Mouse (Mus musculus) liver, embryonic 16.5 days (tissue): ENCODE data around the gene Psmd12. TPM values are rescaled to one million over a fixed set of nuclear protein-coding genes. Genes with fewer than 3 reads are reported as not detected.
"Not testable (repeated sequence)": the region's sequence is repeated elsewhere in the genome, so short reads cannot be mapped to it uniquely, and the experiment has no call there.

Experiments used
- ATAC-seq: fragments of 200-750 bp; cut with Nextera tagmentation; 2 replicates; pipeline ENCODE4 v1.8.0; 2017; ENCODE audit warnings: low read depth, mild to moderate bottlenecking, moderate number of reproducible peaks, moderate library complexity
- H3K27ac ChIP-seq: fragments of 300-500 bp; sonication (generic); 2 replicates; pipeline ENCODE4 v1.5.1; 2014; ENCODE audit warnings: mild to moderate bottlenecking, low read length
- H3K27me3 ChIP-seq: fragments of 300-500 bp; sonication (generic); 2 replicates; pipeline ENCODE4 v1.6.1; 2014; ENCODE audit warnings: low read depth, low read length, mixed read lengths; ENCODE audit not compliant: control insufficient read depth, insufficient read depth
- H3K36me3 ChIP-seq: fragments of 300-500 bp; sonication (generic); 2 replicates; pipeline ENCODE4 v1.6.1; 2014; ENCODE audit warnings: mild to moderate bottlenecking; ENCODE audit not compliant: control insufficient read depth, insufficient read depth
- H3K4me1 ChIP-seq: fragments of 300-500 bp; sonication (generic); 2 replicates; pipeline ENCODE4 v1.6.1; 2014; ENCODE audit warnings: low read depth, low read length, mixed read lengths; ENCODE audit not compliant: control insufficient read depth
- H3K4me2 ChIP-seq: fragments of 300-500 bp; sonication (generic); 2 replicates; pipeline ENCODE4 v1.6.1; 2014; ENCODE audit warnings: low read depth, low read length, mixed read lengths
- H3K4me3 ChIP-seq: fragments of 300-500 bp; sonication (generic); 2 replicates; pipeline ENCODE4 v1.5.1; 2014; ENCODE audit warnings: low read depth, mild to moderate bottlenecking, low read length
- H3K9ac ChIP-seq: fragments of 300-500 bp; sonication (generic); 2 replicates; pipeline ENCODE4 v1.6.1; 2014; ENCODE audit warnings: low read depth, low read length
- H3K9me3 ChIP-seq: fragments of 300-500 bp; sonication (generic); replicated peaks from 2 replicates; pipeline ENCODE4 v1.6.1; 2016; ENCODE audit warnings: low read length; ENCODE audit not compliant: control insufficient read depth
- WGBS: fragments of 180-500 bp; shearing (Covaris S2); extraction: QIAGEN DNeasy Blood & Tissue Kit; methylation state at CpG from one replicate; pipeline ENCODE4 v1.1.7; 2014; ENCODE audit not compliant: insufficient replicate concordance; 5-methylcytosine and 5-hydroxymethylcytosine counted together
- polyA plus RNA-seq: library from polyadenylated mRNA; unstranded; fragments of >200 nt; fragmentation: Nextera tagmentation; extraction: Ambion mirVana; gene quantifications from 2 replicates; pipeline ENCODE4 v1.2.1, GENCODE M21; 2015

Psmd12 gene
- polyA plus RNA-seq, 1 experiment from 2014 or later = 79.2 TPM

DNA sequence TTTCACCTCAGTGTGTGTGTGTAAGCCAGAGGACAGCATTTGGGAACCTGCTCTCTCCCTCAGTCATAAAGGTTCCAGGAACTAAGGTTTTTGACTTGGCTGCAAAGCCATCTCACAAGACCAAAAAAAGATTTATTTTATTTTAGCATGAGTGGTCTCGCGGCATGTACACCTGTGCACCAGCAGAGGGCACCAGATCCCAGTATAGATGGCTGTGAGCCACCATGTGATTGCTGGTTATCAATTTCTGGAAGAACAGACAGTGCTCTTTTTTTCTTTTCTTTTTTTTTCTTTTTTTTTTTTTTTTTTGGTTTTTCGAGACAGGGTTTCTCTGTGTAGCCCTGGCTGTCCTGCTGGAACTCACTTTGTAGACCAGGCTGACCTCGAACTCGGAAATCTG, 32.7 kb downstream of the Psmd12 start:
- 33% methylated on average over 5 of the region's 5 CpGs for WGBS
- H3K9ac ChIP-seq, H3K27ac ChIP-seq, H3K36me3 ChIP-seq, H3K4me1 ChIP-seq, H3K27me3 ChIP-seq, ATAC-seq, H3K4me3 ChIP-seq, H3K9me3 ChIP-seq, H3K4me2 ChIP-seq: not testable (repeated sequence)

DNA sequence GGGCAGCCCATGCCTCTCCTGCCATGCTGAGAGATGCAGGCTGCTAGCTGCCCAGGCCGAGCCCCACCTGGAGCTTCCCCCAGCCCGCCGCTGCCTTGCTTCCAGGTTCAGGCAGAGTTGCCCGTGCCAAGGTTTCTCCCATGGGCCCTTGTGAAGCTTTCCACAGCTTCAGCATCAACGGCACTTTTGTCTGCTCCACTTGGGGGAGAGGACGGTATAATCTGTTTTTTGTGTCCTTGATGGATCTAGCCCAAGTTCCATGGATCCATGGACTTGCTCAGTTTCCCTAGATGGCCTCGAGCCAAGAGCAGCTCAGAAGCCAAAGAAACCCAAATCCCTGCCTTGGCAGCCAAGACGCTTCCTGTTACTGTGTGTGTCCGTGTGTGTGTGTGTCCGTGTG, 33.8 kb downstream of the Psmd12 start:
- Histone ChIP-seq H3K27me3 (no peaks in the 10 kb centered on the region), H3K27ac (no peak overlapping the region), H3K4me2 (no peak overlapping the region), H3K9me3 (no peaks in the 10 kb centered on the region), H3K9ac (no peak overlapping the region), H3K4me1 (peaks cover 8% of the 10 kb centered on the region), H3K36me3 (no peaks in the 10 kb centered on the region), H3K4me3 (no peak overlapping the region)
- no peak for ATAC-seq
- 75% methylated on average over 10 of the region's 10 CpGs for WGBS

DNA sequence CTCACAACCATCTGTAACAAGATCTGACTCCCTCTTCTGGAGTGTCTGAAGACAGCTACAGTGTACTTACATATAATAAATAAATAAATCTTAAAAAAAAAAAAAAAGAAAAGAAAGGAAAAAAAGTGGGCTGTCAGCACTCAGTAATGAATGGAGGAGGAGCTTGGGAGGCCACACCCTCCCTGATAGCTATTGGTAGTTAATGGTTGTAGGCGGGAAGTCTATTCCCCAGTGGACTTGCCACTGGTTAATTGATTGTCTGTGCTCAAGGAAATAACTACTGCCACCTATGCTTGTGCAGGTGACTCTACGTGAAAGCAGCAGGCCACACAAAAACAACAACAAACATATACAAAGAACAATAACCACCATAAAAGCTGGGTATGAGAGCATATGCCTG, 37.1 kb downstream of the Psmd12 start:
- H3K4me2 ChIP-seq = no peak overlapping the region
- 72% methylated on average over 2 of the region's 2 CpGs for WGBS
- ATAC-seq = no peak

DNA sequence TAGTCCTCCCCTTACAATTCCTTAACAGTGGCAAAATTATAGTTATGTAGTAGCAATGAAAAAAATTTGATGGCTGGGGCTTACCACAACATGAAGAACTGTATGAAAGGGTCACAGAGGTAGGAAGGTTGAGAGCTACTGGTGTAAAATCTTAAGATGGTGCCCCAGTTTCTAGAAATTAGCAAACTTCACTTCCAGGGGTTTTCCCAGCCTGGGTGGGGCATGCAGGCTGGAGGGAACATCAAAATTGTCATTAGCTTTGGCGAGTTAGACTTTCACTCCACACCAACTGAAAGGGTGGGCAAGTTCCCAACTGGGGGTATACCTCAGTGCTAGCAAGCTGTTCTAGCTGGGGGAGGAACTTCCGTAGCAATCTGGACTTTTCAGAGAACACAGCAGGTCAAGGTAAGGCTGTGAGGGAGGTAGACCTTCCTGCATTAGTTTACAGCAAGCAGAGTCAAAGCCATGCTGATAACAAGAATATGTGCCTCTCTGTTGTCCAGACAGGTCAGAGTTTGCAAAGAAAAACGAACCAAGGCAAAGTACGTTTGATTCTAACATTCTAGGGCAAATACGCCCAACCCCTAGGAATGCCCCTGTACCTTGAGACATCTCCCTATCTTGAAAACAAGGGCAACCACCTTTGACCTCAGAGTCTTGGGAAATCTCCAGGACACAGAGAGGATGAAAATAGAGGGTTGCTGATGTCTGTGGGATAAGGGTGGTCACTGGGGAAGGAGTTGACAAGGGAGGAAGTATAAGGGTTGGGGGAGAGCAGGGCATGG, 39.6 kb downstream of the Psmd12 start:
- ATAC-seq = no peak
- H3K27ac ChIP-seq = no peak overlapping the region

More for the DNA sequence above, 37.1 kb downstream of the Psmd12 start:
- H3K27me3 ChIP-seq = no peaks in the 10 kb centered on the region
- H3K9me3 ChIP-seq = no peaks in the 10 kb centered on the region
- H3K4me1 ChIP-seq = no peaks in the 10 kb centered on the region
- H3K4me3 ChIP-seq = no peak overlapping the region
- no peak overlapping the region for H3K27ac ChIP-seq
- no peaks in the 10 kb centered on the region for H3K36me3 ChIP-seq
- H3K9ac ChIP-seq = no peak overlapping the region

DNA sequence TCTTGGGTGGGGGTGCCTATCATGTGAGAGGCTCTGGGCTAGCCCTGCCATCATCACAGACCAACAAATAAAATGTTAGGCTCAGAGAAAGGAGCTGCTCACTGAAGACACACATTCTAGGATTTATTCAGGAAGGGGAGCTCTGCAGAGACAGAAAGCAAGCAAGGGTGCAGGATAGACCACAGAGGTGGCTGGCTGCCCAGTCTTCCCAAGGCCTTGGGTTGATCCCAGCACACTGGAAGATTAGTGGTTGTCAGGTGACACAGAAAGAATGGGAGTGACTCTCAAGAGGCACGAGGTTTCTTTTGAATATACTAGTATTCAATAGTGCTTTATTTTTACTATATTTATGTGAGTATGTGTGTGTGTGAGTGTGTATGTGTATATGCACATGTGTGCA, 41.9 kb downstream of the Psmd12 start:
- Histone ChIP-seq H3K9me3 (no peaks in the 10 kb centered on the region), H3K27me3 (no peaks in the 10 kb centered on the region), H3K4me3 (no peak overlapping the region), H3K4me2 (no peak overlapping the region), H3K27ac (no peak overlapping the region), H3K36me3 (no peaks in the 10 kb centered on the region), H3K9ac (no peak overlapping the region), H3K4me1 (no peaks in the 10 kb centered on the region)
- no peak for ATAC-seq
- 44% methylated on average over 1 of the region's 1 CpGs for WGBS

More for the DNA sequence above, 39.6 kb downstream of the Psmd12 start:
- Histone ChIP-seq H3K4me1 (no peaks in the 10 kb centered on the region), H3K9me3 (no peaks in the 10 kb centered on the region), H3K27me3 (no peaks in the 10 kb centered on the region), H3K9ac (no peak overlapping the region), H3K4me2 (no peak overlapping the region), H3K36me3 (no peaks in the 10 kb centered on the region), H3K4me3 (no peak overlapping the region)
- 49% methylated on average over 5 of the region's 5 CpGs for WGBS

DNA sequence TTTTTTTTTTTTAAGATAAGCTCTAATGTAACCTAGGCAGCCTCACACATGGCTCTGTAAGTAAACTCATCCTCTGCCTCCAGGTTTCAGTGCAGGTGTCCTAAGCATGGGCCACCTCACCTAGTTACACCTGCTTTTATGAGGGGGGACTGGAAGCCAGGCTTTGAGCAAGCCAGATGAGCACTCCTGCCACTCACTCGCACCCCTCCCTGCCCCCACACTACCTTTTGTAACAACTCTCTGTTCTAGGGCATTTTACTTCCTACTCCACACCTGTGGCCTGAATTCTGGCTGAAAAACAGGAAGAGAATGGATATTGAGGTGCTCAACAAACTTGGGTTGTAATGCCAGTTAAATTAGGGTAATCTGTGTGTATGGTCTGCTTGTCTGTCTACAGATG, 45.7 kb downstream of the Psmd12 start:
- H3K4me3 ChIP-seq = no peak overlapping the region
- H3K4me2 ChIP-seq = no peak overlapping the region
- no peak for ATAC-seq
- H3K9me3 ChIP-seq = no peaks in the 10 kb centered on the region
- H3K9ac ChIP-seq = no peak overlapping the region
- no peak overlapping the region for H3K27ac ChIP-seq
- WGBS = 53% methylated on average over 1 of the region's 1 CpGs
- H3K36me3 ChIP-seq = no peaks in the 10 kb centered on the region
- H3K4me1 ChIP-seq = no peaks in the 10 kb centered on the region
- H3K27me3 ChIP-seq = no peaks in the 10 kb centered on the region

DNA sequence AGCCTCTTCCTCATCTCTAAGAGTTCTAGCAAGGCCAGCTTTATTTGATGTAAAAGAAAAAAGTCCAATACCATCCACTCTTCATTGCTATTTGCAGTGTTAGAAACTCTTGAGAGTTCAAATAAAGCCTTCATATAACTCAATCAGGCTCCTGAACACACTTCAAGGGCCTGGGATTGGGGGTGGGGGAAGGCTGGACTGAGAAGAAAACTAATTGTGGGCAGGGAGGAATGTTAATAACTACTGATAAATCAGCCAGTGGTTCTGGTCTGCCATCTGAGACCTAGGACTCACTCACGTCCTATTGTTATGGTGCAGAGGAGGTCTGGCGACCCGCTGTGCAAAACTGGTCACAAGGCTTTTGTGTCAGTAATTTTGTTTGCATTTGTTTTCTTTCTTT, 48.3 kb downstream of the Psmd12 start:
- Histone ChIP-seq H3K9me3 (no peaks in the 10 kb centered on the region), H3K9ac (no peak overlapping the region), H3K27me3 (no peaks in the 10 kb centered on the region), H3K4me1 (peaks cover 4% of the 10 kb centered on the region), H3K4me2 (no peak overlapping the region), H3K36me3 (no peaks in the 10 kb centered on the region), H3K27ac (no peak overlapping the region), H3K4me3 (no peak overlapping the region)
- 64% methylated on average over 3 of the region's 3 CpGs for WGBS
- ATAC-seq = no peak

DNA sequence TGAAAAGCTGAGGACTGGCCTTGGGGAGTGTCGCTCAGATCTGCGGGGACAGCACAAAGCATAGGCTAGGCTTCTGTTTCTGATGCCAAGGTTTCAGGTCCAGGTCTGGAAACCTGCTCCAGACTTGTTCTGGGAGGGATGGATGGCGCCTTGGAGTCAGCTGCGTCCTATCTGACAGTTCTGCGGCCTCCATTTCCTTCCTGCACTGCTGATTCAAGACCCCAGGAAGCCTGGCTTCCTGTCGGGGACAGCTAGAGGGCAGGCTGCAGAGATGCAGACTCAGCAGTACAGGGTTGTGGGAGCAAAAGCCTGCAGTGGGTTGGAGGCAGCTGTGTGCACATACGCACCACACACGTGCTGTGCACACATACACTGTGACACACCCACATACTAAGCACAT, 50.0 kb downstream of the Psmd12 start:
- no peak overlapping the region for H3K4me2 ChIP-seq
- H3K4me3 ChIP-seq = no peak overlapping the region
- ATAC-seq = peak; percentile 59; the same call in 1 of the 2 replicates
- H3K4me1 ChIP-seq = peaks cover 4% of the 10 kb centered on the region
- H3K27ac ChIP-seq = no peak overlapping the region
- WGBS = 8% methylated on average over 8 of the region's 8 CpGs
- no peaks in the 10 kb centered on the region for H3K36me3 ChIP-seq
- no peak overlapping the region for H3K9ac ChIP-seq
- H3K27me3 ChIP-seq = no peaks in the 10 kb centered on the region
- no peaks in the 10 kb centered on the region for H3K9me3 ChIP-seq

DNA sequence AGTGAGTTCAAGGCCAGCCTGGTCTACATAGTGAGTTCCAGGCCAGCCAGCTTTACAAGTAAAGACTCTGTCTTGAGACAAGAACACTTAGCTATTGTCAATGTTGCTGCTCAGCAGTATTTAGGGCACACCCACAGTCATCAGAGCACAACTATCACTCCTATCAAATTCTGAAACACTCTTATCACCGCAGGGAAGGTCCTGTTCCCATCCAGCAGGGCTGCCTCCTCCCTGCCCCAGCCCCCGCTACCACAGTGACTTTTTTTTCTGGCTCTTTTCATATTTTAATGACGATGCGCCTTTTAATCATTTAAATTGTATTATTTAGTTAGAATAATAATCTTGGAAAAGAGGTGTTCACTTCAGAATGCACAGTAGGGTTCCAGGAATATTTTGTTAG, 52.2 kb downstream of the Psmd12 start:
- H3K27me3 ChIP-seq = no peaks in the 10 kb centered on the region
- no peak overlapping the region for H3K4me2 ChIP-seq
- H3K9me3 ChIP-seq = no peaks in the 10 kb centered on the region
- H3K4me1 ChIP-seq = peaks cover 4% of the 10 kb centered on the region
- ATAC-seq = 0 out of 2 replicates have a peak, but pooled peaks have one; percentile 54
- no peak overlapping the region for H3K4me3 ChIP-seq
- H3K27ac ChIP-seq = no peak overlapping the region
- 36% methylated on average over 4 of the region's 4 CpGs for WGBS
- H3K9ac ChIP-seq = no peak overlapping the region
- no peaks in the 10 kb centered on the region for H3K36me3 ChIP-seq
